Mouse (Mus musculus): ENCODE measurements at regions not wholly inside any gene's neighbourhood (a gene's known extent, or its start where the extent isn't known, plus 50 kb on each side); places are given as distances from the start of the nearest gene placed in this dataset.

DNA sequence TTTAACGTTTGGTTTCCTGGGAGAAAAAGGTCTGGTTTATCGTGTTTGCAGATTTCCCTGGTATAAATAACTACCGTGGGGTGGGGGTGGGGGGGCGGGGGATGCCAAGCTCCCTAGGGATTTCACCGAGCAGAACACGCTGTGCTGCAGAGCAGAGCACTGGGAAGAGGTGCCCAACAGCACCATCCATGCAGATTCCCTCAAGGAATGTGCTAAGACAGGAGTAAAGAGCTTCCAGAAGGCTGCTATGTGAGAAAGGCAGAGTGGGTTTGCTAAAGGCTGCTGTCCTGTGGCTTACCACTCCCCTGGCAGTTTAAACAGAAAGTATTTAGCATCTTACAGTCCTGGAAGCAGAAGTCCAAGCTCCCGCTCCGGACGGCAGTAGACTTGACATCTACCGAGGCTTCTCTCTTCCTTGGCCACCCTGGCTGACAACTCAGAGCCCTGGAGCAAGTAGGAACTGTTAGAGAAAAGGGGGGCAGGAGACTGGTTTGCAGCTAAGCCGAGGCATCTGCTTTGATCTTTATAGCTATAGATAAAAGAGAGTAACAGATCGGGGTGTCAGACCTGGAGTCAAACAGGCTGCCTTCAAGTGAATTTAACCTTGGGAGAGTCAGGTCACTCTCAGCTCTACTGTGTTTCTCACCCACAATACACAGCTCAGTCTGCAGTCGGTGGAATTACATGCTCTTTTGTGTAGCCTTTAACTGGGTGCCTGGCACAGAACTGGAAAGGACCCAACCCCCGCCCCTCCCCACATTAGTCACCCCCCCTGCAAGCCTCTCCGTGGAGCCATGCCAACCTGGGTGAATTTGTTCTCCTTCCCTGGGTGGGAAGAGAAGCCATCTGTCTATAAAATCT, 1132.8 kb upstream of the Gulo start:
- 15% methylated on average over 15 of the region's 15 CpGs for WGBS
- no peak overlapping the region for H3K27ac ChIP-seq (ENCODE audit: low read length)
- H3K9me3 ChIP-seq (ENCODE audit: low read length): no peaks in the 10 kb centered on the region; the same call in 1 of the 2 replicates
- H3K4me1 ChIP-seq (ENCODE audit: insufficient read depth, low read length): peaks cover 7% of the 10 kb centered on the region; the same call in 1 of the 2 replicates
- H3K27me3 ChIP-seq (ENCODE audit: insufficient read depth, low read length): no peaks in the 10 kb centered on the region
- H3K36me3 ChIP-seq (ENCODE audit: insufficient read depth, low read length): no peaks in the 10 kb centered on the region
- H3K4me3 ChIP-seq (ENCODE audit: low read length): no peak overlapping the region
- no peak overlapping the region for H3K9ac ChIP-seq (replicated peaks; ENCODE audit: low read length)
- ATAC-seq (ENCODE audit: low FRiP score, low TSS enrichment): no peak
- peak overlapping the region; percentile 27 for H3K4me2 ChIP-seq (replicated peaks; ENCODE audit: low read depth, low read length)

DNA sequence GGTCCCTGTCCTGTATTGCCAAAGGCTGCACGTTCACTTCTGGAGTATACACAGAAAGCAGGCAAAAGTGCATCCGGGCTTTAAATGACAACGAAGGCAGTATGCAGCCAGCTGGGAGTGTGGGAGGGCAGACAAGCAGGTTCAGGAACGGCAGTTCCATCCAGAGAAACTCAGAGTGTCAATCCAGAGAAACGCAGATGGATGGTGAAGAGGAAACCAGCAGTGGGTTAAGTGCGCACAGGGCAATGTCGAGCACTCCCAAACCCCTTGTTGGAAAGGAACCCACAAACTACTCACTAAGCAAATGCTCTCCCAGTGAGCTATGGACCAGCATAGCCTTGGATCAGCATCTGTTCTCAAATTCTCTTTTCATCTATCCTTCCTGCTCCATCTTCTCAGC, 1132.1 kb upstream of the Gulo start:
- Histone ChIP-seq H3K9ac (replicated peaks; ENCODE audit: low read length) (no peak overlapping the region), H3K9me3 (ENCODE audit: low read length) (no peaks in the 10 kb centered on the region; the same call in 1 of the 2 replicates), H3K27ac (ENCODE audit: low read length) (no peak overlapping the region), H3K36me3 (ENCODE audit: insufficient read depth, low read length) (no peaks in the 10 kb centered on the region), H3K4me1 (ENCODE audit: insufficient read depth, low read length) (peaks cover 11% of the 10 kb centered on the region), H3K4me2 (replicated peaks; ENCODE audit: low read depth, low read length) (no peak overlapping the region), H3K27me3 (ENCODE audit: insufficient read depth, low read length) (no peaks in the 10 kb centered on the region), H3K4me3 (ENCODE audit: low read length) (no peak overlapping the region)
- WGBS: 44% methylated on average over 7 of the region's 7 CpGs
- no peak for ATAC-seq (ENCODE audit: low FRiP score, low TSS enrichment)

DNA sequence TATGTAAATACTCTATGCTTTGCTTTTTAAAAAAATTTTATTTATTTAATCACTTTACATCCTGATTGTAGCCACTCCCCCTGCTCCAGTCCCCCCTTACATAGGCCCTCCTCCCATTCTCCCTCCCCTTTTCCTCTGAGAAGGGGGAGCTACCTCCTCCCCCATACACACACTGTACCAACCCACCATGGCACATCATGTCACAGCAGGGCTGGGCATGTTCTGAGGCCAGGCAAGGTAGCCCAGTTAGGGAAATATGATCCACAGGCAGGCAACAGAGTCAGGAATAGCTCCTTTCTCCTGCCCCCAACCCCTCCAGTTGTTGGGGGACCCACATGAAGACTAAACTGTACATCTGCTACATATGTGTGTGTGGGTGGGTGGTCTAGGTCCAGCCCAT, 1130.7 kb upstream of the Gulo start:
- no peaks in the 10 kb centered on the region for H3K27me3 ChIP-seq (ENCODE audit: insufficient read depth, low read length)
- no peak overlapping the region for H3K9ac ChIP-seq (replicated peaks; ENCODE audit: low read length)
- H3K27ac ChIP-seq (ENCODE audit: low read length): peak overlapping the region; percentile 35; the same call in 1 of the 2 replicates
- peaks cover 26% of the 10 kb centered on the region for H3K4me1 ChIP-seq (ENCODE audit: insufficient read depth, low read length)
- no peaks in the 10 kb centered on the region for H3K9me3 ChIP-seq (ENCODE audit: low read length)
- H3K4me3 ChIP-seq (ENCODE audit: low read length): no peak overlapping the region
- H3K36me3 ChIP-seq (ENCODE audit: insufficient read depth, low read length): no peaks in the 10 kb centered on the region
- ATAC-seq (ENCODE audit: low FRiP score, low TSS enrichment): no peak
- no peak overlapping the region for H3K4me2 ChIP-seq (replicated peaks; ENCODE audit: low read depth, low read length)

DNA sequence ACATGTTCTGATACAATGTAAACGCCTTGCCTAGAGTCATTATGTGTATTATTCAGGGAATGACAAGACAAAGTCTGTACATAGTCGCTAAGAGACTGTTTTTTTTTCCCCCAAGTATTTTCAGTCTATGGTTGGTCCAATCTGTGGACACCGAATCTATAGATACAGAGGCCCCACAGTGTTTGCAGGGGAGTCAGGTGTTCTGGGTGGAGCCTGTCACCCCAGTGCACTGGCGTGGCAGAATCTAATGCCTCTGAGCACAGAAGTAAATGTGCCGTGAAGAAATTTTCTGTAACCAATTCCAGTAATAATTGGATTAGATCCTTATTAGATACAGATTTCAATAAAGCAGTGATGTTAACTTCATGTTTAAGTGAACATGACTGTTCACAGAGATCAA, 1130.1 kb upstream of the Gulo start:
- Histone ChIP-seq H3K4me1 (ENCODE audit: insufficient read depth, low read length) (peaks cover 26% of the 10 kb centered on the region), H3K36me3 (ENCODE audit: insufficient read depth, low read length) (no peaks in the 10 kb centered on the region), H3K27me3 (ENCODE audit: insufficient read depth, low read length) (no peaks in the 10 kb centered on the region), H3K9me3 (ENCODE audit: low read length) (no peaks in the 10 kb centered on the region), H3K9ac (replicated peaks; ENCODE audit: low read length) (no peak overlapping the region), H3K4me3 (ENCODE audit: low read length) (no peak overlapping the region), H3K4me2 (replicated peaks; ENCODE audit: low read depth, low read length) (no peak overlapping the region), H3K27ac (ENCODE audit: low read length) (no peak overlapping the region)
- WGBS: 64% methylated on average over 5 of the region's 5 CpGs
- no peak for ATAC-seq (ENCODE audit: low FRiP score, low TSS enrichment)

DNA sequence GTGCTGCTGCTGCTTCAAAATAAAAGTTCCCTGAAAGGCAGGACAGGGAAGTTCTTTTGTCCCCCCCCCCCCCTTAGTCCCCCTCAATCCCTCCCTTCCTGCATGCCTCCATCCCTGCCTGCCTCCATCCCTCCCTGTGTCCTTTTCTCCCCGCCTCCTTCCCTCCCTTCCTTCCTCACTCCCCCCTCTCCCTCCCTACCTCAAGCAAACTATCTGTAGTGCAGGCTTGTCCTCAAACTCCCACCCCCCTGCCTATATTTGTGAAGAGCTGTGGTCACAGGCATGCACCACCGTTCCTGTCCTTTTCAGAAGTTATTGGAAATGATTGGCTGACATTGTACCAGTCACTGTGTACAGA, 1127.1 kb upstream of the Gulo start:
- no peaks in the 10 kb centered on the region for H3K36me3 ChIP-seq (ENCODE audit: insufficient read depth, low read length)
- no peaks in the 10 kb centered on the region for H3K27me3 ChIP-seq (ENCODE audit: insufficient read depth, low read length)
- H3K9ac ChIP-seq (replicated peaks; ENCODE audit: low read length): no peak overlapping the region
- 0 out of 2 replicates have a peak overlapping the region, but pooled peaks have one; percentile 31 for H3K4me2 ChIP-seq (replicated peaks; ENCODE audit: low read depth, low read length)
- H3K4me1 ChIP-seq (ENCODE audit: insufficient read depth, low read length): peaks cover 20% of the 10 kb centered on the region
- H3K9me3 ChIP-seq (ENCODE audit: low read length): no peaks in the 10 kb centered on the region
- no peak overlapping the region for H3K4me3 ChIP-seq (ENCODE audit: low read length)
- ATAC-seq (ENCODE audit: low FRiP score, low TSS enrichment): no peak; the same call in 1 of the 2 replicates
- H3K27ac ChIP-seq (ENCODE audit: low read length): peak overlapping the region; percentile 70
- WGBS: 4% methylated on average over 1 of the region's 2 CpGs

DNA sequence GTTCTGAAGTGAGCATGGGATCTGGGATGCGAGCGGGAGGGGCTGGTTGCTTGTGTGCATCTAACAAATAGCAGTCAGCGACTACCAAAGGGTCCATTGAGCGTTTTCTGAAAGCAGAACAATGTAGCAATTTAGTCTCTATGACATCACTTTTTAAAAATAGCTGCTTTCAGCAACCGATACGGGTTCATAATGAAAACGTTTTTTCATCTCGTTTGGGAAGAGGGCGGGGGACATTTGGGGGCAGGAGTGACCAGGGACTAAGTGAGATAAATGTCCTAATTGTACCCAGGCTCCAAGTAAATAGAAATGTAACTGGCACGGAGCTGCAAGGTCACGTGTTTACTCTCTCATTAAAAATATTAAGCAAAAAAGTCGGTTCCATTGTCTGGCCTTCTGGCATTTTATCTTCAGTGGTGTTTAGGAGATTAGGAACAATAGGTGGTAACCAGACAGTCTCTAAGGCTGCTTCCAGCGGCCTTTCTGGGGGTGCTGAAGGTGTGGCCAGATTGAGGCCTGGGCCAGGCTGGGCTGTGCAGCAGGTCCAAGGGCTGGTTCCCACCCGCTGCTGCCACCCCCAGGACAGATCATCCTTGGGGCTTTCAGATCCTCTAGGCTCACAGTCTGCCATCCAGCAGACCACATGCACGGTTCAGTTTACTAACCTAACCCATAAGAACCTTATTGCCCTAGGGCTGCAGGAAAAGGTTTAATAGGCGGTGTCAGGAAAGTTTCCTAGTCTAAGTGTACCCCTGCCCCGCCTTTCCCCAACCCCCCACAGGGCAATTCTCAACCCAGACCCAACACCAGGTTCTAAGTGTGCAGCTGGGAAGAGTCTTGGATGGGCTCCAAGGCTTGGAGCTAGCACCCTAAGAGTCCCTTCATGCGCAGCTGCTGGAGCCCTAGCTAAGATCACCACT, 1126.5 kb upstream of the Gulo start:
- no peaks in the 10 kb centered on the region for H3K9me3 ChIP-seq (ENCODE audit: low read length)
- H3K36me3 ChIP-seq (ENCODE audit: insufficient read depth, low read length): no peaks in the 10 kb centered on the region
- H3K4me3 ChIP-seq (ENCODE audit: low read length): no peak overlapping the region
- no peaks in the 10 kb centered on the region for H3K27me3 ChIP-seq (ENCODE audit: insufficient read depth, low read length)
- H3K4me1 ChIP-seq (ENCODE audit: insufficient read depth, low read length): peaks cover 20% of the 10 kb centered on the region
- H3K9ac ChIP-seq (replicated peaks; ENCODE audit: low read length): peak overlapping the region; percentile 4; the same call in 1 of the 2 replicates
- WGBS: 41% methylated on average over 18 of the region's 18 CpGs
- peak; percentile 94 for ATAC-seq (ENCODE audit: low FRiP score, low TSS enrichment)
- H3K4me2 ChIP-seq (replicated peaks; ENCODE audit: low read depth, low read length): peak overlapping the region; percentile 31
- H3K27ac ChIP-seq (ENCODE audit: low read length): peak overlapping the region; percentile 70

DNA sequence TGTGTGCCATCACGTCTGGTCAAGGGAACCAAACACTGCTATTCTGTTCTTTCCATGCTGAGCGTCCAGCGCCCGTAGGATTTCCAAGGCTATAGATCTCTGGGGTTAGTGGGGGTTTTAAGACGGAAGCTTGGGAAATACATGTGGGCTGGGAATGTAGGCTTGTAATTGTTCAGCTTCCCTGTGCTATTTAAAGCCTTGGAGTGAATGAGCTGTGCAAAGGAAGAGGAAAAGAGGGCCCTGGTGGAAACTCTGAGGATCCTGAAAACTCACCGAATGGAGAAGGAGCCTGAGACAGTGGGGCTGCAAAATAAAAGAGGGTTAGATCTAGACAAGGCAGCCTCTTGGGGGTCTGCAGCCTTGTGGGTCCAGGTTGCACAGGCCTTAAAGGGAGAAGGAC, 1124.2 kb upstream of the Gulo start:
- Histone ChIP-seq H3K27ac (ENCODE audit: low read length) (peak overlapping the region; percentile 31; the same call in 1 of the 2 replicates), H3K4me3 (ENCODE audit: low read length) (no peak overlapping the region), H3K9ac (replicated peaks; ENCODE audit: low read length) (no peak overlapping the region), H3K4me2 (replicated peaks; ENCODE audit: low read depth, low read length) (no peak overlapping the region), H3K36me3 (ENCODE audit: insufficient read depth, low read length) (no peaks in the 10 kb centered on the region), H3K9me3 (ENCODE audit: low read length) (peaks cover 7% of the 10 kb centered on the region; the same call in 1 of the 2 replicates), H3K27me3 (ENCODE audit: insufficient read depth, low read length) (no peaks in the 10 kb centered on the region), H3K4me1 (ENCODE audit: insufficient read depth, low read length) (peaks cover 20% of the 10 kb centered on the region)
- ATAC-seq (ENCODE audit: low FRiP score, low TSS enrichment): no peak
- 76% methylated on average over 6 of the region's 6 CpGs for WGBS

DNA sequence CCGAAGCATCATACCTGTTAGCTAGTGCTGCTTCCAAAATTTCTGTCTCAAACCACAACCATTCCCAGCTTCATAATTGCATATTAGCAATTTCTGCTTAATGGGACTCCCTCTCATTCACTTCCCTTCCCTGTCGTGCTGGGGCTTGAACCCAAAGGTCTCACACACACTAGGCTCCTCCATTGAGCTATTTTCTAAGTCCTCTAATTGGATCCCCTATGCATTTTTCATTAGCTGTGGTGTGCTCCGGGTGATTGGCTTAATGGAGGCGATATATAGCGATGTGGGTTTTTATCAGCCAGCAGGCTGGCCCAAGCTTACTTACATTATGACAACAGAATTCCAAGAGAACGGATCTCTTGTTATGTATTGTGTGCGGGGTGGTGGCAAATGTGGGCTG, 1118.1 kb upstream of the Gulo start:
- no peak overlapping the region for H3K4me2 ChIP-seq (replicated peaks; ENCODE audit: low read depth, low read length)
- no peaks in the 10 kb centered on the region for H3K4me1 ChIP-seq (ENCODE audit: insufficient read depth, low read length)
- H3K27me3 ChIP-seq (ENCODE audit: insufficient read depth, low read length): no peaks in the 10 kb centered on the region
- no peak overlapping the region for H3K27ac ChIP-seq (ENCODE audit: low read length)
- WGBS: 87% methylated on average over 7 of the region's 7 CpGs
- peaks cover 7% of the 10 kb centered on the region; the same call in 1 of the 2 replicates for H3K9me3 ChIP-seq (ENCODE audit: low read length)
- no peak overlapping the region for H3K4me3 ChIP-seq (ENCODE audit: low read length)
- no peaks in the 10 kb centered on the region for H3K36me3 ChIP-seq (ENCODE audit: insufficient read depth, low read length)
- ATAC-seq (ENCODE audit: low FRiP score, low TSS enrichment): no peak
- no peak overlapping the region for H3K9ac ChIP-seq (replicated peaks; ENCODE audit: low read length)

DNA sequence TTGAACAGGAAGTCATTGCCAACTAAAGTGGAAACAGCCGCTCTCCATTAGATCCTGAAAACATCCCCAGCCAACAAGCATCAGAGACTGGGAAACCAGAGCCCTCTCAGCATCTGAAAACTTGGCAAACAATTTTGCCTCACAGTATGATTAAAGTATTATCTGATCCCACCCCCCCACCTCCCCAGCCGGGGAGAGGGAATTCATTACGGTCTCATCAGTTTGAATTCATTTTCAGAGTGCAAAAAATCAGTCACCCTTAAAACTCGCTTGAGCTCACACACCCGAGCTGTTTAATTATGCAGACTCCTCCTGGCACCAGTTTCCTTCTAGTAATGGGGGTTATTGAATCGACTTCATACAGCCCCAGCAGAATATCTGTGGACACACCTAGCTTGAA, 1117.2 kb upstream of the Gulo start:
- Histone ChIP-seq H3K4me2 (replicated peaks; ENCODE audit: low read depth, low read length) (no peak overlapping the region), H3K27ac (ENCODE audit: low read length) (no peak overlapping the region), H3K9ac (replicated peaks; ENCODE audit: low read length) (no peak overlapping the region), H3K9me3 (ENCODE audit: low read length) (peaks cover 7% of the 10 kb centered on the region; the same call in 1 of the 2 replicates), H3K36me3 (ENCODE audit: insufficient read depth, low read length) (no peaks in the 10 kb centered on the region), H3K4me1 (ENCODE audit: insufficient read depth, low read length) (no peaks in the 10 kb centered on the region), H3K27me3 (ENCODE audit: insufficient read depth, low read length) (no peaks in the 10 kb centered on the region), H3K4me3 (ENCODE audit: low read length) (no peak overlapping the region)
- WGBS: 39% methylated on average over 6 of the region's 6 CpGs
- ATAC-seq (ENCODE audit: low FRiP score, low TSS enrichment): no peak
